Mouse (Mus musculus) kidney, embryonic 14.5 days (tissue): ENCODE data around the gene Kcnh2. TPM values are rescaled to one million over a fixed set of nuclear protein-coding genes. Genes with fewer than 3 reads are reported as not detected.

Experiments
- ATAC-seq: fragments of 200-750 bp; cut with Nextera tagmentation; 2 replicates; pipeline ENCODE4 v1.8.0; 2017; ENCODE audit warnings: moderate number of reproducible peaks, mild to moderate bottlenecking, moderate TSS enrichment, moderate library complexity; ENCODE audit not compliant: low FRiP score, low TSS enrichment
- H3K27ac ChIP-seq: fragments of 300-500 bp; sonication (generic); 2 replicates; pipeline ENCODE4 v1.5.1; 2014; ENCODE audit warnings: low read depth, mild to moderate bottlenecking, low read length, moderate library complexity, mixed read lengths
- H3K27me3 ChIP-seq: fragments of 300-500 bp; sonication (generic); 2 replicates; pipeline ENCODE4 v1.6.1; 2014; ENCODE audit warnings: mild to moderate bottlenecking, low read length; ENCODE audit not compliant: control insufficient read depth, insufficient read depth
- H3K36me3 ChIP-seq: fragments of 300-500 bp; sonication (generic); 2 replicates; pipeline ENCODE4 v1.6.1; 2014; ENCODE audit warnings: low read length, mixed read lengths; ENCODE audit not compliant: control insufficient read depth, insufficient read depth
- H3K4me1 ChIP-seq: fragments of 300-500 bp; sonication (generic); 2 replicates; pipeline ENCODE4 v1.6.1; 2014; ENCODE audit warnings: low read length, mixed read lengths; ENCODE audit not compliant: control insufficient read depth, insufficient read depth
- H3K4me2 ChIP-seq: fragments of 300-500 bp; sonication (generic); replicated peaks from 2 replicates; pipeline ENCODE4 v1.6.1; 2014; ENCODE audit warnings: low read depth, mild to moderate bottlenecking, low read length
- H3K4me3 ChIP-seq: fragments of 300-500 bp; sonication (generic); 2 replicates; pipeline ENCODE4 v1.5.1; 2014; ENCODE audit warnings: mild to moderate bottlenecking, low read length
- H3K9ac ChIP-seq: fragments of 300-500 bp; sonication (generic); 2 replicates; pipeline ENCODE4 v1.6.1; 2014; ENCODE audit warnings: low read depth, mild to moderate bottlenecking, low read length, moderate library complexity
- H3K9me3 ChIP-seq: fragments of 300-500 bp; sonication (generic); 2 replicates; pipeline ENCODE4 v1.6.1; 2016; ENCODE audit warnings: low read length; ENCODE audit not compliant: control insufficient read depth
- WGBS: fragments of 180-500 bp; shearing (Covaris S2); extraction: QIAGEN DNeasy Blood & Tissue Kit; methylation state at CpG from one replicate; pipeline ENCODE4 v1.1.7; 2014; 5-methylcytosine and 5-hydroxymethylcytosine counted together
- polyA plus RNA-seq: library from polyadenylated mRNA; unstranded; fragments of >200 nt; fragmentation: Nextera tagmentation; extraction: Ambion mirVana; gene quantifications from 2 replicates; pipeline ENCODE4 v1.2.1, GENCODE M21; 2014

Kcnh2 gene
- polyA plus RNA-seq, 1 experiment from 2014 or later: 5.7 TPM

DNA sequence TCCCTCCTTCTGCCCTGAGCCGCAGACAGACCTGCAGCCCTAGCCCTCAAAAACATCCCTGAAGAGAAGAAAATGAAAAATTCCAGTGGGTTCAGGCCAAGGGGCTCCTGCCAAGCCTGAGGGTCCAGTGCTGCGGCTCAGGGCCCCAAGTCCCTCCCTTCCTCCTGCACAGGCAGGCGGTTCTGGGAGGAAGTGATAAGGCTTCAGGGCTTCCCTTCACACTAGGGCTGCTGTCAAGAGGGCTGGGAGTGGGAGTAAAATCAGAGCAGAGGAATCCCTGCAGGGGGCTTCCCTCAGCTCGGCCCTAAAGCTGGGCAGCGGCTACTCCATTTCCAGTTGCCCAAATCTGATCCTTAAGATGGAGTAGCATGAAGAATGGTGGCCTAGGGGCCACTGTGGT lies 14.1 kb upstream of the Kcnh2 start:
- no peaks in the 10 kb centered on the region for H3K36me3 ChIP-seq
- H3K27ac ChIP-seq: no peak overlapping the region; the same call in 1 of the 2 replicates
- no peak overlapping the region for H3K9ac ChIP-seq
- peak overlapping the region; percentile 22; the same call in 1 of the 2 replicates for H3K4me2 ChIP-seq
- H3K9me3 ChIP-seq: no peaks in the 10 kb centered on the region
- H3K27me3 ChIP-seq: no peaks in the 10 kb centered on the region
- no peaks in the 10 kb centered on the region for H3K4me1 ChIP-seq
- WGBS: 38% methylated on average over 5 of the region's 5 CpGs
- ATAC-seq: no peak
- peak overlapping the region; percentile 21; the same call in 1 of the 2 replicates for H3K4me3 ChIP-seq

DNA sequence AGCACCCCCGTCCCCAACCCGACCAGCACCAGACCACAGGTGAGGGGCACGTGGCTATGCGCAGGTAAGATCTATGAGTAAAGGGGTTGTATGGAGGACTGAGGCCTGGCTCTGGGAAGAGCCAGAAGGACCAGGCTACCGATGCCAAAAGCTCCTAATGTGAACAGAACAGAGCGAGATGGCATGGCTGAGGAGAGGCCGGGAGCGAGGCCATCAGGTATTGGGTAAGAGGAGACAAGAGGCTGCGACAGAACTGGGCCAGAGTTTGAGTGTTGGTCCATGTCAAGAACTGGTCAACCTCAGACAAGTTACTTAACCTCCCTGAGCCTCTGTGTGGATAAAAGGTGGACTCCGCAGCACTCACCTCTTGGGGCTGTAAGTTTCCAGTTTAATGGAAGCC lies 13.6 kb upstream of the Kcnh2 start:
- H3K9me3 ChIP-seq: no peaks in the 10 kb centered on the region
- no peak for ATAC-seq
- H3K27ac ChIP-seq: peak overlapping the region; percentile 71; the same call in 1 of the 2 replicates
- 84% methylated on average over 10 of the region's 10 CpGs for whole genome bisulfite sequencing
- no peaks in the 10 kb centered on the region for H3K36me3 ChIP-seq
- H3K4me2 ChIP-seq: peak overlapping the region; percentile 31; the same call in 1 of the 2 replicates
- no peaks in the 10 kb centered on the region for H3K27me3 ChIP-seq
- peak overlapping the region; percentile 21; the same call in 1 of the 2 replicates for H3K4me3 ChIP-seq
- no peak overlapping the region for H3K9ac ChIP-seq
- H3K4me1 ChIP-seq: no peaks in the 10 kb centered on the region

DNA sequence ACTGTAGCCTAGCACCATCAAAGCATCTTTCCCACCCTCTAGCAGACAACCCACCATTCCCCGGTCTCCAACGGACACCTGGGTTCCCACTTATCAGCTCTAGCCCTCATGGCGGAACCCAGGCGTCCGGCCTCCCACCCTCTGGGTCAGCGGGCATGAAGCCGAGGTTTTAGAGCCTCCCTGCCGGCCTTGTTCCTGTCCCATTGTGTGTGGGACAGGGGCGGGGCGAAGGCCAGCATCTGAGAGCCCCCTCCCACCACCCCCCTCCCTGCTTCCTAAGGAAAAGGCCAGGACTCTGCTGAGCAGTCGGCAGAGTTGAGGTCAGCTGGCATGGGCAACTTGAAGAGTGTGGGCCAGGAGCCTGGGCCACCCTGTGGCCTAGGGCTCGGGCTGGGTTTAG lies 13.1 kb upstream of the Kcnh2 start, which contains the start of gene Nos3:
Gene Nos3 (plus strand): TSS at position 303 of the 400 bp plus-strand sequence.
- no peak for ATAC-seq

DNA sequence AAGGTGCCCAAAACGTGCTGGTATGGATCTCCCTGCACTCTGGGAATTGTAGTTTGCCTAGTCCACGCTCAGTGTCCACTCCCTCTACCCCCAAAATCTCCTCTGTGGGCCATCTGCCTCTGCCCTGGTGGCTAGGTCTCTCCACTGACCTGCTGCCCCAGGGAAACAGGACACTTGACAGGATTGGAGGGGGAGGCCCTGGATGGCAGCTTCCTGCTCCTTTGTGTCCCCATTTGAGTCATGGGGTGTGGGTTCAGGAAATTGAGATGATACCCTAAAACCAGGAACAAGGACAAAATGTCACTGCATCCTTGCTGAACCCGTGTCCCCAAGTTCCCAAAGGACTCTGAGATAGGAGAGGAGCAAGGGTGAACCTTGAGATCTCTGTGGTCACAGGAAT lies 12.7 kb upstream of the Kcnh2 start:
- no peaks in the 10 kb centered on the region for H3K4me1 ChIP-seq
- no peak overlapping the region for H3K4me3 ChIP-seq
- no peak overlapping the region for H3K9ac ChIP-seq
- no peak overlapping the region; the same call in 1 of the 2 replicates for H3K27ac ChIP-seq
- WGBS: 45% methylated on average over 3 of the region's 3 CpGs
- ATAC-seq: no peak
- H3K9me3 ChIP-seq: no peaks in the 10 kb centered on the region
- H3K27me3 ChIP-seq: no peaks in the 10 kb centered on the region
- no peaks in the 10 kb centered on the region for H3K36me3 ChIP-seq
- no peak overlapping the region for H3K4me2 ChIP-seq

More for the DNA sequence above, 13.1 kb upstream of the Kcnh2 start, which contains the start of gene Nos3:
- no peaks in the 10 kb centered on the region for H3K27me3 ChIP-seq
- H3K27ac ChIP-seq: peak within 1 kb of the TSS; percentile 71; the same call in 1 of the 2 replicates
- no peaks in the 10 kb centered on the region for H3K9me3 ChIP-seq
- H3K9ac ChIP-seq: no peak within 1 kb of the TSS
- H3K4me1 ChIP-seq: no peaks in the 10 kb centered on the region
- H3K4me2 ChIP-seq: peak within 1 kb of the TSS; percentile 31; the same call in 1 of the 2 replicates
- peak within 1 kb of the TSS; percentile 21; the same call in 1 of the 2 replicates for H3K4me3 ChIP-seq
- no peaks in the 10 kb centered on the region for H3K36me3 ChIP-seq
- 59% methylated on average over 12 of the region's 12 CpGs for WGBS

DNA sequence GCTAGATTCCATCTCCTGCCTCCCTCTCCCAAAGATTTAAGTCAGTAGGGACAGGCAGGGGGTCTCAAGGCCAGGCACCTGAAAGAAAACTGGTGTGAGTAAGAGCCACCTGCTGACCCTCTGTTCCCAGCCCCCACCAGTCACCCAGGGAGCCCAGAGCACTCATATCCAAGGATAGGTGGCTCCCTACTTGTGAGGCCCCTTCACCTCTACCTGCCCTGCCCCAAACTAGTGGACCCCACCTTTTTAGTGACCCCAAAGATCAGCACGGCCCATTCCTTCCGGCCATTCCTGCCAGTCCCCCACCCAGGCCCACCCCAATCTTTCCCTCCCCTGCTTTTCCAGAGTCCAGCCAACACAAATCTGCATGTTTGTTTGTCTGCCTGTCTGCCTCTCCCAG lies 12.1 kb upstream of the Kcnh2 start:
- no peaks in the 10 kb centered on the region for H3K9me3 ChIP-seq
- no peaks in the 10 kb centered on the region for H3K36me3 ChIP-seq
- WGBS: 53% methylated on average over 2 of the region's 2 CpGs
- H3K9ac ChIP-seq: no peak overlapping the region
- no peaks in the 10 kb centered on the region for H3K27me3 ChIP-seq
- no peaks in the 10 kb centered on the region for H3K4me1 ChIP-seq
- no peak overlapping the region for H3K27ac ChIP-seq
- H3K4me3 ChIP-seq: no peak overlapping the region
- no peak overlapping the region for H3K4me2 ChIP-seq
- ATAC-seq: no peak

DNA sequence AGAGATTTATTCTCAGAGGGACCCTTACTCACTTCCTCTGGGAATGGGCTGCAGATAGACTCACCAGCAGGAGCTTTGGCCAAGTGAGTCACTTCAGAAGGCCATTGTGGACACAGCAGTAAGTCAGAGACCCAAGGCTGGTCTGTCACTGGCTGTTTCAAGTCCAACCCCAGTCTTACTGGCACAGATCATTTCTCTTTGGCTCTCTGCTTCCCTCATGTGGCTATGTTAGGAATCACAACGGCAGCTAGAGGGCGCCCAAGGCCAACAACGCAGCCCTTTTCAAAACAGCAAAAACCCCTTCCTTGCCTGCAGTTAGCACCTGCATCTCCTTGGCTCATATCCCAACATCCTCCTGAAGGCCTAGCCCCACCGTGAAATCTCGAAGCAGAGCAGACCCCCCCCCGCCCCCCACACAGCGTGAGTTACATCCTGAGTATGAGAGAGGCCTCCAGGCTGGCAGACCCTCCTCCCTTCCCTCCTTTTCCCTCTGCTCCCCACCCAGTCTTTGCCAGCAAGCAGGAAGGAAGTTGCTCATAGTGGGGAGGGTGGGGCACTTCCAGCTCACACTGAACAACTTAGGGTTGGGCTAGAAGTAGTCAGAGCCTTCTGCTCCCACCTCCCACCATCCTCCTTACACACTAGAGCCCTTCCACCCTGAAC lies 9.5 kb upstream of the Kcnh2 start:
- H3K27ac ChIP-seq: 0 out of 2 replicates have a peak overlapping the region, but pooled peaks have one; percentile 6
- H3K4me2 ChIP-seq: no peak overlapping the region
- no peak overlapping the region for H3K9ac ChIP-seq
- H3K4me1 ChIP-seq: no peaks in the 10 kb centered on the region
- 1% methylated on average over 7 of the region's 7 CpGs for WGBS
- no peak overlapping the region for H3K4me3 ChIP-seq
- peak; percentile 47; the same call in 1 of the 2 replicates for ATAC-seq
- no peaks in the 10 kb centered on the region for H3K36me3 ChIP-seq
- H3K27me3 ChIP-seq: no peaks in the 10 kb centered on the region
- H3K9me3 ChIP-seq: no peaks in the 10 kb centered on the region

DNA sequence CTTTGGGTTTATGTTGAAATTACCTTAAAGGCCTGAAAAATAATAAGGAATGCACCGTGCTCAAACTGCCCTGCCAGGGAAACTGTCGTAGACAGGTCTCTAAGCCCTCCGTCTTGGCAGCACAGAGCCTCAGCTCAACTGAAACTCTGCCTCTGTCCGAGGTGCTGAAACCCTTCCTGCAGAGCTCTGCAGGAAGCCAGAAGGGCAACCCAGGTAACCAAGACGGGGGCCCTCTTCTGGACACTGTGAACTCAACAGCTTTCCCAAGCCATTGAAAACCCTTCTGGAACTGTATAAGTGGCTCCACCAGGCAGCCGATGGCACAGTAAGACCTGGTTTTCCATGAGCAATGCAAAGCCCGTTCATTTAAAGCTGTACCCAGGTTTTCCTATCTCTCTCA lies 6.1 kb upstream of the Kcnh2 start:
- H3K4me1 ChIP-seq: peaks cover 16% of the 10 kb centered on the region
- H3K4me3 ChIP-seq: no peak overlapping the region
- H3K9ac ChIP-seq: no peak overlapping the region
- peak; percentile 33 for ATAC-seq
- H3K27me3 ChIP-seq: peaks cover 2% of the 10 kb centered on the region; the same call in 1 of the 2 replicates
- H3K36me3 ChIP-seq: no peaks in the 10 kb centered on the region
- WGBS: 9% methylated on average over 7 of the region's 7 CpGs
- H3K4me2 ChIP-seq: no peak overlapping the region
- no peaks in the 10 kb centered on the region for H3K9me3 ChIP-seq
- no peak overlapping the region for H3K27ac ChIP-seq

DNA sequence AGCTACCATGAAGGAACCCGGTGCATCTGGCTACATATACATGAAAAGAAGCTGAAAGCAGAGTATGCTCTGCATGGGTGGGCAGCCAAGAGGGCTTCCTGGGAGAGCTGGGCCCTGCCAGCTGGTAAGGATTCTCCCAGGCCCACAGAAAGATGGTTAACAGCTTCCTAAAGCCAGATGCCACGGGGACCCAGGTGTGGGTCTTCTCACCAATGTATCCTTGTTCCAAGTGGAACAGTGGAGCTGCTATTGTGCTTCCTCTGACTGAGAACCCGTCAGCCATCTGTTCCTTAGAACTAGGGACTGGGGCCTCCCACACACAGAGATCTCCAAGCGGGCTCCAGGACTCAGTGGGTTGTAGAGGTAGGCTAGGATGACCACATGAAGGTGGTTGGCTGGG lies 5.4 kb upstream of the Kcnh2 start:
- no peak for ATAC-seq
- Histone ChIP-seq H3K36me3 (no peaks in the 10 kb centered on the region), H3K4me3 (no peak overlapping the region)

DNA sequence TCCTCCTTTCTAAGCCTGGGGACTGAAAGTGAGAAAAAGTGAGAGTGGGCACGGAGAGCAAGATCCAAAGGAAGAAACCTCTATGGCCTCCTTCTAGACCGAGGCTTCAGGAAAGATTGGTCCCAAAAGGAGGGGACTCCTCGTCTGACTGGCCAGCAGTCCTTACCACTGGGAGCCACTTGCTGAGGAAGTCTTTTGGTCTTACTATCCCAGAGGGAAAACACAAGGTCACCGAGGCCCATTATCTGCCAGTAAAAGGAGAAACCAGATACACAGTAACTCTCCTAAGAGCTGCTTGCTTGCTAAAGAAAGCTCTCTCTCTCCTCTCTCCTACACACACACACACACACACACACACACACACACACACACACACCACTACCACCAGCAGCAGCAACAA lies 1.9 kb upstream of the Kcnh2 start:
- ATAC-seq: no peak
- H3K4me2 ChIP-seq: no peak overlapping the region; the same call in 1 of the 2 replicates

More for the DNA sequence above, 5.4 kb upstream of the Kcnh2 start:
- peaks cover 2% of the 10 kb centered on the region; the same call in 1 of the 2 replicates for H3K27me3 ChIP-seq
- 65% methylated on average over 4 of the region's 4 CpGs for WGBS
- H3K9ac ChIP-seq: no peak overlapping the region
- H3K4me1 ChIP-seq: peaks cover 23% of the 10 kb centered on the region
- no peak overlapping the region for H3K4me2 ChIP-seq
- no peaks in the 10 kb centered on the region for H3K9me3 ChIP-seq
- H3K27ac ChIP-seq: no peak overlapping the region

More for the DNA sequence above, 1.9 kb upstream of the Kcnh2 start:
- Histone ChIP-seq H3K9me3 (no peaks in the 10 kb centered on the region), H3K4me3 (no peak overlapping the region; the same call in 1 of the 2 replicates), H3K36me3 (no peaks in the 10 kb centered on the region), H3K27me3 (peaks cover 10% of the 10 kb centered on the region; the same call in 1 of the 2 replicates), H3K4me1 (peaks cover 40% of the 10 kb centered on the region), H3K9ac (no peak overlapping the region), H3K27ac (peak overlapping the region; percentile 77)
- 21% methylated on average over 4 of the region's 4 CpGs for WGBS
